Mouse (Mus musculus) spleen, adult 2 months (tissue): ENCODE data around the gene D930007J09Rik.
A peak's percentile ranks its signal among the peaks of the same experiment; 100 is the strongest.

ENCODE experiments used
- CTCF ChIP-seq: fragments of 200-500 bp; IDR thresholded peaks from 2 replicates; pipeline ENCODE4 v1.5.1; 2011; ENCODE audit warnings: mild to moderate bottlenecking, inconsistent platforms; ENCODE audit not compliant: insufficient read depth, insufficient read length, insufficient replicate concordance; ENCODE audit errors: extremely low read depth
- POLR2A ChIP-seq: fragments of 200-500 bp; IDR thresholded peaks from 2 replicates; pipeline ENCODE4 v1.6.1; 2011; ENCODE audit warnings: low read depth, low read length, inconsistent platforms

DNA sequence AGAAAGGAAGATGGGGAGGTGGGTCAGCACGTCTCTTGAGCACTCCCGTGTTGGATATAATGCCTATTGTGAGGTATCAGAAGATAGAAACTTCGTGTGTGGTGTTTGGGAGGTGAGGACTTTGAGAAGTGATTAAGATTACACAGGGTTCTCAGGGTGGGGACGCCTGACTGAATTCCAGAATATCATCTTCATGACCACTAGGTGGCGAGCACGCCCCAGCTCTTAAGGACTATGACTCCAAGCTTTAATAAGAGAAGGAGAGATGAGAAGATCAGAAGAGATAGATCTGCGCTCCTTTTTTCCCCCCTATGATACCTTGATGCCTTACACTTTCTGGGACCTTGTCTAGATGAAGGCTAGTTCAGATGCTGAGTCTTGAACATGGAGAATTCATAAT, 49.3 kb upstream of the D930007J09Rik start:
- TF ChIP-seq CTCF = peak; percentile 48; the same call in 1 of the 2 replicates
- no peak for TF ChIP-seq POLR2A
